Mouse (Mus musculus) kidney, postnatal 14 days (tissue): Measurements from ENCODE around the gene Gle1.

Experiments used
- DNase-seq: peaks from one replicate; pipeline ENCODE4 v3.0.0; 2022; ENCODE audit warnings: mixed read lengths

Gle1 gene

GRCm38 (mm10) chr2:29965250-29965843, 30.1 kb downstream of the Gle1 start, which contains the start of gene Sptan1:
Gene Sptan1, plus strand, starts transcription at chr2:29965560.
- peak; percentile 98 for DNase-seq

- peak; percentile 56 for DNase-seq
Measured at GRCm38 (mm10) chr2:29965906-29966305, 30.7 kb downstream of the Gle1 start.

- no peak for DNase-seq
Measured at GRCm38 (mm10) chr2:29966826-29967225, 31.6 kb downstream of the Gle1 start.

DNA sequence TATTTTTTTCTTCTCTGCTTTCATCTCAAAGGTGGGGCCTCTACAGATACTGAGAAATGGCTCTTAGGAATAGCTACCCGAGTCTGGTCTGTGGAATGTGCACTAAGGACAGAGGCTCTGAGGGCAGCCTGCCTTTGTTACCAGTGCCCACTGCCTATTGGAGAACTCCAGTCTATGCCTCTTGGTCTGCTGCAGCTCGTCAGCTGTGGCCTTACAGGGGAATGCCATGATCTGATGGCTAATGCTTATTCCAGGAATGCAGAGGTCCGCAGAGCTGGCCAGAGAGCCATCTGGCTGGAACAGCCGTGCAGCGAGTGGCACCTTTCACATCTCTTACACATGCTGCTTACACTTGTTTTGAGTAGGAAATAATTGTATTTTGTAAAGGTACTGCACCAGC, 32.5 kb downstream of the Gle1 start:
- peak; percentile 45 for DNase-seq

DNA sequence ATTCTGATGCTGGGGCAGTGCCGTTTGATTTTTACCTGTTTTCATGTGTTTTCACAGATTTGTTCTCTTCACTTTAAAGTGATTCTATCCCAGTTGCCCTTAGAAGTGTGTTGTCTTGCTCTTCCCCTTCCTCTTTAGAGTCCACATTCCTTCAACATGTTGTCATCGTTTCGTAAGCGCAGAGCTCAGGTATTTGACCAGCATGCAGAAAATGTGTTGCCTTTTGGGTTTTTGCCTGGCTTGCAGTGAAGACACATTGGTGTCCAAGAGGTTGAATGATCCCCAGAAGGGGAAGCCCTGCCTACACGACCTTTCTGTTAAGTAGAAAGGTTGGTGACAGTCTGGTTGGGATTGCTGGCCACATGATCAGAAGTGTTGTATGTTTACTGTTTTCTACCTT, 33.4 kb downstream of the Gle1 start:
- DNase-seq = peak; percentile 39

- DNase-seq = peak; percentile 91
Measured at GRCm38 (mm10) chr2:29971838-29972635, 36.8 kb downstream of the Gle1 start.

- peak; percentile 51 for DNase-seq
Measured at GRCm38 (mm10) chr2:29973525-29973924, 38.3 kb downstream of the Gle1 start.

- peak; percentile 65 for DNase-seq
Measured at GRCm38 (mm10) chr2:29977307-29977706, 42.1 kb downstream of the Gle1 start.

- no peak for DNase-seq
Measured at GRCm38 (mm10) chr2:29980661-29981060, 45.4 kb downstream of the Gle1 start.

GRCm38 (mm10) chr2:29991962-29992361, 56.7 kb downstream of the Gle1 start:
- DNase-seq = no peak

DNA sequence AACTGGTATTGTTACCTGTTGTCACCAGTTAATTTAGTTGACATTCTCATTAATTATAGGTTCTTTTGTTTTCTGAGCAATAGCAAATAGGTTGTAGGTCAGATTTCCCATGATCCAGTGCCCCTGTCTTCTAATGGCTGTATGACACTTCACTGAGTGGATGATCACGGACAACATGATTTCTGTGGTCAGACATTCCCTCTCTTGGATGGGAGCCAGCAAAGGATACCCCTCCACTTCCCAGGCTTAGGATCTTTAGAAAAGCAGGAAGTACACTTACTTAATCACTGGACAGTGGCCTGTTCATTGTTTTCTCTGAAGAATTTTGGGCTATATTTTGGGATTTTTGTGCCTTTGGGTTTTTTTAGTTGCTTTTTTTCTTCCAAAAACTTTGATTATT, 73.9 kb downstream of the Gle1 start:
- peak; percentile 59 for DNase-seq
